Mouse (Mus musculus): ENCODE data around the gene Sall1. TPM values are rescaled to one million over a fixed set of nuclear protein-coding genes. Genes with fewer than 3 reads are reported as not detected.

Gene Sall1
- 1 to 10 TPM; 1.3 to 1.5 TPM for total RNA-seq (2021)

- no peak for DNase-seq (ENCODE audit: low spot score)
- intact Hi-C loops (cut with DNase I), result no loop called here
Observed at GRCm38 (mm10) chr8:89043940-89044339, at the start of gene Sall1. Sall1 (minus strand) TSS chr8:89044162.

DNA sequence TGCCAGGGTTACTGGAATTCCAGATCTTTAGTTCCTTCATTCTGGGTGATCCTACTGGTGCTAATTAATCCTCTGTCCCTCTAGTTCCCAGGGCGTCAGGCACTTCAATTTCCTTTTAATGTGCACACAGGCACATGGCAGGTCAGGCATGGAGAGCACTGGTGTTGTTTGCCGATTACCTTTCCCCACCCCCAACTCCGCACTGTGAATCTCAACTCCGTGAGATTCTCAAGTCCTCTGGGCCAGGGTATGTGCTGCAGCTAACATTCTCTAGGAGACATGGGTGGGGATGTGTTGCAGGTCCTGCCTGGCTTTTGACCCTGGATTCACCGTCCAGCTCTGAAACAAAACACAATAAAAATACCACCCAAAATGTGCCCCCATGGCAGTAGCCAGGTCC, 46.0 kb upstream of the Sall1 start:
- intact Hi-C loops (cut with DNase I), result no loop called here
- DNase-seq (ENCODE audit: low spot score), result no peak

DNA sequence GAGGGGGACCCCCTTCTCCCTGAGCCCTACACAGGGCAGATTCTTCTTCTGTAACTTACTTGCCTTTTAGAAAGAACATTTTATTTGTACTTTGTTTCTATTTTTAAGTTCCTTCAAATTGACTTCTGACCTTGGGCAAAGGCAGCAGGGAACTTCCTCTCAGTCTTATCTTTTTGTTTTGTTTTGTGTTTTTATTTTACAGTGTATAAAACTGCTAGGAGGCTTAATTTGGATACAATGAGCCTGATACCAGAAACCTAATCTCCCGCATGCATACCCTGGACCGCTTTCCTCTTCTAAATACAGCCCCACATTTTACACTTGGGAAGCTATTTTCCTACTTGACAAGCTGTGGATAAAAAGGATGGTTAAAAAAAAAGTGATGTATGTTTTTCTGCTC, 35.2 kb upstream of the Sall1 start:
- intact Hi-C loops (cut with DNase I), result no loop called here
- DNase-seq (ENCODE audit: low spot score), result no peak

DNA sequence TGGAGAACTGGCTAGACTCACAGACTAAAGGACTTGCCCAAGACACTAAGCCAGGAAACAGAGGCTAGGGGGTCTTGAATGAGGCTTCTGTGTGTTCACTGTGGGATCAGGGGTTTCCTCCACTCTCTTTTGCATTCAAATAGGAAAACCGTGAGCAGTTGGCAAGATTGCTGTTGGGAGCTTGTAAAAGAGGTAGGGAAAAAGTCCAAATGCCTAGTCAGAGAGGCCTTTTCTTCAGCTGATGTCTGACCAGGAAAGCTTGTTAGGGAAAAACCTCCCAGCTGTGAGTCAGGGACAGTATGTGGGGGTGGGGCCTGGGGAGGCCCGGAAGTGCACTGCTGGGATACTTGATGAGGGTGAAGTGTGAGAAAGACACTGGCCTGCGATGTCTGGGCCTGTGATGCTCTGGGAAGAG, 29.0 kb upstream of the Sall1 start:
- intact Hi-C loops (cut with DNase I), result no loop called here
- DNase-seq (ENCODE audit: low spot score), result no peak

GRCm38 (mm10) chr8:89067499-89067898, 23.5 kb upstream of the Sall1 start:
- intact Hi-C loops (cut with DNase I), result no loop called here
- no peak for DNase-seq (ENCODE audit: low spot score)

- intact Hi-C loops (cut with DNase I), result no loop called here
- DNase-seq (ENCODE audit: low spot score), result no peak
Observed at GRCm38 (mm10) chr8:89064042-89064441, 20.1 kb upstream of the Sall1 start.

DNA sequence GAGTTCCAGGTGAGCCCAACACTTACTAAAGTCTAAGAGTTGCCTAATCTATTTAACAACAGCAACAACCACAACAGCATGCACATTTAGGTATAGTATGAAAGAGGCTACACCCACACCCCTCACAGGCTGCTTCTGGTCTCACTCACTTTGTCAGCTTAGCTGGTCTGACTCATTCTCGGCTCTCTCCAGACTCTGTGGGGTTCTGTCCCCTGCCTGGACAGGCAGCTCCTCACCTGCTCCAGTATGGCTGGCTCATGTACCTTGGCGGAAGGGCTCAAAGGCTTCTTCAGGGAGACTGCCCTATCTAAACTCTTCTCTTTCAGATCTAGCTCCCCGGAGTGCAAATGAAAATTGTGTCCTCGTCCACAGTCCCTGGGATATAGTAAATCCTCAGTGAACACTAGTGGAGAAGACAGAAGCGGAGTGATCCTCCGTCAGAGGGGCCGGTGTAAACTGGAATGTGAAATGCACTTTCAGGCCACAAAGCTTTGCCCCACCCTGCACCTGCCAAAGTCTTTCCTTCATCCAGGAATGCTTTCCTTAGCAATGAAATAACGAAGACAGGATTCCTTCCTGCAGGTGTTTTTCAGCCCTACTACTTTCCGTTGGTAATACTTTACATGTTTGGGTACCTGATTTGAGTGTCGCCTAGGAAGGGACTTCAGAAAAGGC, 19.5 kb upstream of the Sall1 start:
- no peak for DNase-seq (ENCODE audit: low spot score)
- intact Hi-C loops (cut with DNase I), result no loop called here

GRCm38 (mm10) chr8:89060717-89061116, 16.8 kb upstream of the Sall1 start:
- no peak for DNase-seq (ENCODE audit: low spot score)
- intact Hi-C loops (cut with DNase I), result no loop called here

GRCm38 (mm10) chr8:89059507-89059906, 15.5 kb upstream of the Sall1 start:
- no peak for DNase-seq (ENCODE audit: low spot score)
- intact Hi-C loops (cut with DNase I), result no loop called here

- intact Hi-C loops (cut with DNase I), result no loop called here
- no peak for DNase-seq (ENCODE audit: low spot score)
Observed at GRCm38 (mm10) chr8:89052880-89053279, 8.9 kb upstream of the Sall1 start.

DNA sequence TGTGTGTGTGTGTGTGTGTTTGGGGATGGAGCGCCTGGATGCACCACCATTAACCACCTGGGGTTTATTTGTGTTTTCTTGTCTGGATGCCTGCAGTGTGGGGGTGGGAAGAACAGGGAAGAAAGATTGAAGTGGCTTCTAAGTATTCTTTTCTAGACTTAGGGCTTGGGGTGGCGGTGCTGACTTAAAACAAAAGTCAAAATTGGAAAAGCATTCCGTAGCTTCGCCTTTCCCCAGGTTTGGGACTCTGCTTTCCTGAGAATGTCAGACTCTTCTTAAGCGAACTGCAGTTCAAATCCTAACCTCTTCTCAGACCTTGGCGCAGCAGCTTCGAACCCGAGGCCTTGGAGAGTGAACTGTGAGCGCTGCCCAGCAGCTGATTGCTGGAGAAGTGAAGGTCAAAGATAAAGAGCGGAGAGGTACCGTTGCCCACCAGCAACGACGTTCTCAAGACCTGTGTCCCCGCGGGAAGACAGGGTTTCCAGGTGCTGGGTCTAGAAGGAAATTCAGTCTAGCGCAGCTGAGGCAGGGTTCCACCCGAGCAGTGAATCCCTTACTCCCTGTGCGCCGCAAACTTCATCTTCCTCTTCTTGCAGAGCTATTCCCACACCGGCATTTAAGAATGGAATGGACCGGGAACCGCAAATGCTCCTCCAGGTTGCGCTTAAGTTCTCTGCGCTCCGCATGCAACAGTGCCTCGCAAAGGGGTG, 2.8 kb upstream of the Sall1 start:
- no peak for DNase-seq (ENCODE audit: low spot score)
- intact Hi-C loops (cut with DNase I), result no loop called here

DNA sequence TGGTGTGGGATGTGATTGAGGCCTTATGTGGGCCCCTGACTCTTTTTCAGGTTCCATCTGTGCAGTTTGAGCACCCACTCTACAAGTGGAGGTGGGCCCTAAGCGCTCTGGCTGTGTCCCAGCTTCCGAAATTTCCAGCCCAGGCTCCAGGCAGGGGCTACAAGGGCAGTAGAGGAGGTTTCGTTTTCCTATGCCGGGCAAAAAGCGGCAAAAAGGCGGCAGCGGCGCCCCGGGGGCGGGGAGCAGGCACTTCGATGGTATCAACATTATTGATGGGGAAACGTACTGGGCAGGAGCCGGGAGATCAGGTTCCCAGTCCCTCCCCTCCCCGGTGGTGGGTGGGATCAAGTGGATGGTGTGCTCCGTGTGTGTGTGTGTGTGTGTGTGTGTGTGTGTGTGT, 2.3 kb upstream of the Sall1 start:
- no peak for DNase-seq (ENCODE audit: low spot score)
- intact Hi-C loops (cut with DNase I), result no loop called here

DNA sequence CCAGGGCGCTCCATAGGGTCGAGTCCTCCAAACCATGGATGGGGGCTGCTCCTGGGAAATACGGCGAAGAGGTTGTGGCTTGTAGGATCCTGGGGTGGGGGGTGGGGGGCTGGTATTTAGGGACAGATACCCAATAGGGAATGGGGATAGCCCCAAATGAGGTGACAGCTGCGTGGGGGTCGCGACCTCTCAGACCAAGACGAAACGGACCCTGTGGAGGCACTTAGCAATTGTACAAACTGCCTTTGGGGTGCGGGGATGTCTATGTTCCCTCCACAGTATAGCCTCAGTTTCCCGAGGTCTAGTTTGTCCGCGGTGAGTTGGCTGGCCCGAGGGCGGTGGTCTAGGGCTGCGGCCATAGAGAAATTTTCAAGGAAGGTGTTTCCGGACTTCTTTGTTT, 1.8 kb upstream of the Sall1 start:
- intact Hi-C loops (cut with DNase I), result no loop called here
- DNase-seq (ENCODE audit: low spot score), result no peak

DNA sequence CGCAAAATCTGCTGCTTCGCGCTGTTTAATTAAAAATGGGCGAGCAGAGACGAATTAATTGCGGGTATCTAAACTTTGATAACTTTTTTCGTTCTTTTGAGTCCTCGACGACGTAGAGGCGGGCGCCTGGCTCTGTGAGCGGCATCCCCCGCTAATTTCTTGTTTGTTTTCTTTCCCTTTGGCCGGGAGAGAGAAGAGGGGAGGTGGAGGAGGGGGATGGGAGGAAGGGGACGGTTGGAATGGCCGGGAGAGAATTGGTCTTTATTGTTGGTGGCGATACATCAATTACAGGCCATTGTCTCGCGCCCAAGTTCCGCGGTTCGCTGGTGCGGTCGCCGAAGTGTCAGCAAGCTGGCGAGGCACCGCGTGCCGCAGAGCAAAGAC, 1.2 kb upstream of the Sall1 start:
- intact Hi-C loops (cut with DNase I), result no loop called here
- no peak for DNase-seq (ENCODE audit: low spot score)

GRCm38 (mm10) chr8:89044511-89045217, 702 bp upstream of the Sall1 start:
- intact Hi-C loops (cut with DNase I), result no loop called here

GRCm38 (mm10) chr8:89043371-89043841, 556 bp downstream of the Sall1 start:
- peak; percentile 28 for DNase-seq (ENCODE audit: low spot score)
- intact Hi-C loops (cut with DNase I), result no loop called here

More at GRCm38 (mm10) chr8:89044511-89045217, 702 bp upstream of the Sall1 start:
- DNase-seq (ENCODE audit: low spot score), result no peak

- DNase-seq (ENCODE audit: low spot score), result peak; percentile 24
- intact Hi-C loops (cut with DNase I), result no loop called here
Observed at GRCm38 (mm10) chr8:89042560-89043370, 1.2 kb downstream of the Sall1 start.

- intact Hi-C loops (cut with DNase I), result no loop called here
- no peak for DNase-seq (ENCODE audit: low spot score)
Observed at GRCm38 (mm10) chr8:89042118-89042460, 1.9 kb downstream of the Sall1 start.

DNA sequence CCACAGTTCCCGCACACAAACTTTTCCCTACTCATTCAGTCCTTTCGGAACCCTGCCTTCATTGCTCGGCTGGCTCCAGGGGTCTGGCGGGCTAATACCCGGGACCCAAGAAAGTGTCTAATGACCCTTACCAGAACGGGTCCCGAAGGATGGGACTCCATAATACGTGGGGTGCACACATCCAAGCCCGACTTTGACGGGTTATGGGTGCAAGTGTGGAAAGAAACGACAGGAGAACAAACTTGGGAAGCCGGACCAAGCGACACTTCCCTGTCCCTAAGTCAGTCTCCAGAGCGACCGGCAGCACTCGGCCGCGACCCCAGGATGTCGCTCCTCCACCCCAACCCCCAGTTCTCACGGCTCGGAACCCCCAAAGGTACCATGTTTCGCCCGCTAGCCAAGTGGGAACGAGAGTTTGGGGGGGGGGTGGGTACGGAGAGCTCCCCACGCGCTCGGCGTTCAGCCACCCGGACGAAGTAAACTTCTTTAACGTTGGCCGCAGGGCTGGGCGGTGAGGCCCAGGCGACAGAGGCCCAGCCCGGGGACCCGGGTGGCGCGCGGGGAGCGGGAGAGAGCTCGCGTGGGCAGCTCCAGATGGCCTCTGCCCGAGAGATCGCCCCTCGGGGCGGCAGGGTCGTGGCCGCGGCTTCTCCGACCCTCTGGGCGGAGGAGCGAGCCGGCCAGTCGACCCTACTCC, 2.4 kb downstream of the Sall1 start:
- intact Hi-C loops (cut with DNase I), result no loop called here
- no peak for DNase-seq (ENCODE audit: low spot score)
